Mouse (Mus musculus) adrenal gland, postnatal 25 days (tissue): ENCODE data around the gene Ngdn. TPM values are rescaled to one million over a fixed set of nuclear protein-coding genes. Genes with fewer than 3 reads are reported as not detected.
"Not testable (repeated sequence)": the region's sequence is repeated elsewhere in the genome, so short reads cannot be mapped to it uniquely, and the experiment has no call there.

Experiments used
- DNase-seq: peaks from one replicate; pipeline ENCODE4 v3.0.0; 2021; ENCODE audit warnings: mixed read lengths
- total RNA-seq: library from RNA; stranded (reverse); gene quantifications from 2 replicates; pipeline ENCODE4 v1.2.3, GENCODE M21; 2021

Gene Ngdn
- total RNA-seq, 1 experiment from 2014 or later = 38.3 TPM

DNA sequence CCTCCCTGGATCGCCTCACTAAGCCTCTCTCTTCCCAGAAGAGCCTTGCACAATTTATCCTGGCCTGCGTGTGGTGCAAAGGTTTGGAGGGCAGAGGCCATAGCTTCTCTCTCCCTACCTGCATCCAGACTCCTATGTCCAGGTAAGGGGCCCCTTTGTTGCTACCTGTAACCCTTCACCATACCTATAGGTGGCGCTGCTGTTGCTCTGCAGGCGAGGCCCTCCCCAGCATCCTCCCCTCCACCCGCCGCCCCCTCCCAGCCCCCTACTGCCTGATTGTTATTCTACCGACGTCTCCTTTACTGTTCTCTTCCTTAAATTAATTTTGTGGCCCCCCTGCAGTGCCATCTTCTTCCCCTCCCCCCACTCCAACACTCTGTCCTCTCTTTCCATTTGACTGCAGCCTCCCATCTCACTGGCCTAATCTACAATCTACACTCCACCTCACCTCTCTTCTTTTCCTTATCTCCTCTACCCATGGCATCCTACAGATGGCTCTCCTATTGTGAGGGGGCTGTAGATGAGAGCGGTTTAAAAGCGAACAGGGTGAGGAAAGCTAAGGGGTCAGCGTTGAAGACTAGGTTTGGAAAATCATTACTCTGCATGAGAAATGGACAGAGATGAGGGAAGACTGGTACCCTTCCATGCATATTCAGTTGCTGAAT, 13.9 kb downstream of the Ngdn start:
- no peak for DNase-seq

DNA sequence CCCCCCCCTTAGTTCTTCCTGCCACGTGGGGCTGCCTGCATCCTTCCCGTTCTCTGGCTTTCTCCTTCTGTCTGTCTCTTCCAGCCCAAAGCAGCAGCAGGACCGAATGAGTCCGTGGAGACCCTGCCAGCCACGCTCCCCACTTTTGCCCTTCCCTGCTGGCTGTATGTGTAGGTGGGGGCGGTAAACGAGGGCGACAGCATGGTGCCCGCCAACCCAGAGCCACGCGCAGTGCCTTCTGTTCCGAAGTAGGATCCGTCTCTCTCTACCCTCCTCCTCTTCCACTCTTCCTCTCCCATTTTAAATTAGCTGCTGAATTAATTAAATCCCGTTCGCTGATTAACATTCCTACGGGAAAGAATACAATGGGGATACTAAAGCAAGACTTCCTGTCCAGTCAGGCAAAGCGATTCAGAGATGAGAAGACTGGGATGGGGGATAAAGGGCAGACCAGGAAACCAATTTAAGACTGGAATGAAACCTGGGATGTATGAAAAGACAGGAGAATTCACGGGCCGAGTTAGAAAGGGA, 17.5 kb downstream of the Ngdn start:
- DNase-seq = no peak

DNA sequence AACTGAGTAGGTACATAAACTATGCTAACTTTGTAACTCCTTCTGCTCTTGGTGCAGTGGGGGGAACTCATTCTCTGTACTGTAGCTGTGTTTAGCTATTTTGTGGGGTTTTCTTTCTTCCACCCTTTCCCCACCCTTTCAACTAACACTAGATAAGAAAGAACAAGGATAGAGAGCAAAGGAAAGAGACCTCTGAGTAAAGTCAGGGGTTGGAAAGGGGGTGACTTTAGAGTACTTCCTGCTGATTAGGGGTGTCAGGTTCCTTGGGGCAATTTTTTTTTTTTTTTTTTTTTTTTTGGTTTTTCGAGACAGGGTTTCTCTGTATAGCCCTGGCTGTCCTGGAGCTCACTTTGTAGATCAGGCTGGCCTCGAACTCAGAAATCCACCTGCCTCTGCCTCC, 28.4 kb downstream of the Ngdn start:
- not testable (repeated sequence) for DNase-seq

DNA sequence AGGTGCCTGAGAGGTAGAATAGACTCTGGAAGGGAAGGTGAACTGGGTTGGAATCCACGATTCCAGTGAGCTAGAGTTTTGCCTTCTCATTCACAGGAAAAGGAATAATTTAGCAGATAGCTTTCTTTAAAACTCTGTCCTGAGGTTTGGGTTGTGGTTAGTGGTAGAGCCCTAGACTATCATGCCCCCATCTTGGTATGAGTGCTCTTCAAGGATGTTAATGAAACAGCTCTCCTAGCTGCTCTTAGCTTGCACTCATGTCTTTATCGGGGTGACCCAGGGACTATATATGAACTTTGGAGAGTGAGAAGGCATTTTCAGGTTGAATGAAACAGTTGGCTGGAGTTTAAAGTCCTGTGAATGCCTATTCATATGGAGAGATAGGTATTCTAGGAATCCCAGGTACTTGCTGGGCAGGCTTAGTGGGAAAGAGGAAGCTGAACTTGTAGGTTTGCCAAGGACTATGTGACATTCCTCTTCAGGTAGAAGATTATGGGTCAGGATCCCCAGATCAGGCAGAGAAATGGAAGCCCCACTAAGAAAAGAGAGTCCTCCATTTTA, 32.8 kb downstream of the Ngdn start:
- no peak for DNase-seq

DNA sequence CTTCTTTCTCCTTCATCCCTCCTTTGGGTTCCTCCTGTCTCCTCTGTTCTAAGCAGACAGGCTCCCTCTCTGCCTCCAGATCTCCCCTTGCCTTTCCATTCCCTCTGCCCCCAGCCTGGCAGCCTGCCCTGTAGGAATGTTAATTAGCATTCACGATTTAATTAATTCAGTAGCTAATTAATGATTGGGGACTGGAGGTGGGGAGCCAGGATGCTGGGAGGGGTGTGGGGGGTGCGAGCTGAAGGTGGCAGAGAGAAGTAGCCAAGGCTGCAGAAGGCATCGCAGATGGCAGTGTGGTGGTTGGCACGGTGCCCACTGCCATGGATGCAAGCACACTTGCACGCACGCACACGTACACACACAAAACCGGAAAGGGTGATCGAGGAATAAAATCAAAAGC, 37.2 kb downstream of the Ngdn start:
- peak; percentile 49 for DNase-seq

DNA sequence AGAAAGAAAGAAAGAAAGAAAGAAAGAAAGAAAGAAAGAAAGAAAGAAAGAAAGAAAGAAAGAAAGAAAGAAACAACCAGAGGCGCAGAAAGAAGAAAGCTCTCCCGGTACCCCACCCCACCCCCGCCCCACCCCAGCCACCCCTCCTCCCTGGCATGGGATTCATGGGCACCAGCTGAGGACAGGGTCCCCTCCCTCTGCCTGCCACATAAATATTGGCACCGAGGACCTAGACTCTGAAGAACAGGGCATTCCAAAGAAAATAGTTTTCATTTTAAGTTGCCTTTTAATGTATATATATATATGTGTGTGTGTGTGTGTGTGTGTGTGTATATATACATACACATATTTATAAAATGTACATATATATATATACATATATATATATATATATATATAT, 37.8 kb downstream of the Ngdn start:
- no peak for DNase-seq

DNA sequence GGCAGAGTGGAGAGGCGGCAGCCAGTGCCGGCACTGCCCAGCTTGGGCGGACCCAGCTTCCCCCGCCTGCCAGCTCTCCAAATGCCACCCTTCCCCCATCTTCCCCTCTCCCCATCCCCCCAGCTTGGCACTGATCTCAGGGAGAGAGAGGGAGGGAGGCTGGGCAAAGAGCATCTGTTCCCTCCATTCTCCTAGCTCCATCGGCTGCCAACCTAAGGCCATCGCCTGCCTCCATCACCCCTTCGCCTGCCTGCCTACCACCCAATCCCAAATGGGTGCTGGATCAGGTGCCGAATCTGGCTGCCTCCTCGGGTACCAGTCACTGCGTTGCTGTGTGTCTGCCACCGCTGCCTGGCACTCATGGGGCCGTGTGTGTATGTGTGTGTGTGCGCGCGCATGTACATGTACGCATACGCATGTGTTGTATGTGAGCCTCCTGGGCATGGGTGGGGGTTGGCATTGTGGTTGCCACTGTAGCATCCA, 38.5 kb downstream of the Ngdn start:
- DNase-seq = peak; percentile 28

DNA sequence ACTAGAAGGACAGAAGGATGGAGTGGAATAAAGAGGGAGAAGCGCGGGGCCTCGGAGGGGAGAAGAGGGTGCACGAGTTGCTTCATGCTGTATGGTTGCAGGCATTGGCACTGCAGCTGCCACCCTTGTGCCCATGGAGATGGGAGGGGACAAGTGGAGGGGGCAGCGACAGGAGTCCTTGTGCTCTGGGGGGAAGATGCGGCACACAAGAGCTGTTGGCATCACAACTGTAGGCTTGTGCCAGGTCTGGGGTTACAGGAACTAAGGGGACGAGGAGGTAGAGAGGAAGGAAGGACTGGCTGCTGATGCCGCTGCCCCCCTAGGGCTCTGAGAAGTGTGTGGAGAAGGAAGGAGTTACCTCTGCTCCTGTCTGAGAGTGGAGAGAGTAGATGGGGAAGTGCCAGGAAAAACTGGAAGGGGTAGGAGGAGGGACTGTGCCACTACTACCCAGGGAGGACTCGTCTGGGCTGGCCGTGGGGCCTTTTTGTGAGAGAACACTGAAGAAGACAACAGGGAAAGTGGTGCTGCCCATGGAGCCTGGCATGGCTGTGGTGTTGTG, 39.0 kb downstream of the Ngdn start:
- no peak for DNase-seq

DNA sequence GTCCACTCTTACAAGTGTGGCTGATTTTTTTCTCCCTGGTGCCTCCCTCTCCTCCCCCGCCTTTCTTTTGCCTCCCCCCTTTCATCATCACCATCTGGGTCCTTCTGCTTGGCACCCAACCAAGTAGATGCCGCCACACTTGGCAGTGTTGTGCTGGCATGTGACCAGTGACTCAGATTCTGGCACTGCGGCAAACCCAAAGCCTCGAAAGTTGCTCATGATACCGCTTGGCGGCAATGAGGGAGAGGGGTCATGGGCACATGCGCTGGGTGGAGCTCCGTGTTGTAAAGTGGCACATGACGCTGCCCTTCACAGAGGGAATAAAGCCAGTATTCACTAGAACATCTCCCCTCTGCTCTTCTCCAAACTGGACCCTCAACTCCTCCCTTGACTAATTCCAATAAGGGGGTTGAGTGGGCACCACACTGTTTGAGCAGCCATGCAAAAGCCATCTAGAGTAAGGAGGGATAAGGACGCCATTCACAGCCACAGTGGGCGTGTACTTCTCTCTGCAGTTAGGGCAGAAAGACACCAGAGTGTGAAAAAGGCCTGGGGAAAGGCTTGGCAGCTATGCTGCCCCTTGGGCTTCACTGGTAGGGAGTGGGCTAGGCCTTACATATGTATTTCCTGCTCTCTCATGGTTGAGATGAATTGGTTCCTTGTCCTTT, 40.0 kb downstream of the Ngdn start:
- DNase-seq = peak; percentile 86

DNA sequence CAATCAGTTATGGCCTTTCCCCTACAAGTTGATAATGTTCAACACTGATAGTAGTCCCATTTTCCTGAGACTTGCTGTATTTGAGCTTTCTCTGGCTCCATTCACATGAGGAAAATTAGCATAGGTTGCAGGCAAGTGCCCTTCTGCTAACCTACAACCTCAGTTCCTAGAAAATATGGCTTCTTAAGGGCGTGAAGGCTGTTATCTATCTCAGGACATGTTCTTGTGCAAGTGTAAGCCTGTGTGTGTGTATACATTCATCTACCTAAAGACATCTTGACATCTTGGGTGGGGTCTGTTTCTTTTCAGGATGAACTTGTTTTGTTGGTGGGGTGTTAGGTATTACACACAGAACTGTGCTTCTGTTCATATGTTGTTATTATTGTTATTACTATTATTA, 43.8 kb downstream of the Ngdn start:
- DNase-seq = no peak

DNA sequence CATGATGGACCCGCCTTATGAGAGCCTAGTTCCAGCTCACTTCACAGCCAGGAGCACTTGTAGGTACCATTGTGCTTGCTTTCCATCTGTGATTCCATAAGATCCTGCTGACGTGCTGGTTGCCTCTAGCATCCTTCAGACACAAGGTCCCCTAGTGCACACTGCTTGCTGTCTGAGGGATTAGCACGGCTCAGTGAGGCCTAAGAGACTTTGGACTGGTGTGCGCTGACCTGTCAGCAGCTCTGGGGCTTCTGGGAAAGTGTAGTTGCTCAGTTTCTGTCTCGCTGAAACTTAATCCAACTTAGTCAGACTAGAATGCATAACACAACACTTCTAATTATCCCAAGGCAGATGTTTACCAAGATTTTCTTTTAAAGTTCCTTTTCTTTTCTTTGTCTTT, 44.7 kb downstream of the Ngdn start:
- no peak for DNase-seq

DNA sequence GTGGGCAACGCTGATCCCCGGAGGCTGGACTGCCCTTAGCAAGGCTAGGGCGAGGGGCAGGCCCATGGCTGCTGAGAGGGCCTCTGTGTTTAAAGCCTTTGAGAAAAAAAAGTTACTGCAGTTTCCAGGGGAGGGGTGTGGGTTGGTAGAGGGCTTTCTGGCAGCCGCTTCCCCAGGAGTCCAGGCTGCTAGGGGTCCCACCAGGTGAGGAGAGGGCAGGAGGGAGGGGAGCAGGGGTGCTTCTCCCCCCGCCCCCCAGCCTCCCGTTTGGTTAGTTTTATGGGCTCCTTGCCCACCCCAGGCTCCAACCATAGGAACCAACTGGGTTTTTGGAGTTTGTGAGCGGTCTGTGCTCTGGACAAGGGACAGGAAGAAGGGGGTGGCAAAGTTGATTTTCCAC, 46.6 kb downstream of the Ngdn start:
- DNase-seq = no peak

DNA sequence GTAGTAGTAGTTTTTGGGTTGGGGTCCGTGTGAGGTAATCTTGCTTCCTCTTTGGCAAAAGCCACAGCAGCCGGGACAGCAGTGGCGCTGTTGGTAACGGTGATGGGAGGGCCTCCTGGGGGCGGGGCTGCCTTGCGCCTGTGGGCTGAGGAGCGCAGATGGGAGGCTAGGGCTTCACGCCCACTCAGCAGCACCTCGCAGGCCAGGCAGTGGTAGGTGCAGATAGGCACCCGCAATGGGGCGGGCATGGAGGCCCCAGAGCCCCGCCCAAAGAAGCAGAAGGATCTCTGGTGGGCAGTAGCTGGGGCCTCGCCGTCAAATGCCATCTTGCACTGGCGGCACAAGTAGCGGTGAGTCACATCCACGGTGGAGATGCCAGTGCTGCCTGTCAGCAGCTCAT, 47.4 kb downstream of the Ngdn start:
- DNase-seq = peak; percentile 38

DNA sequence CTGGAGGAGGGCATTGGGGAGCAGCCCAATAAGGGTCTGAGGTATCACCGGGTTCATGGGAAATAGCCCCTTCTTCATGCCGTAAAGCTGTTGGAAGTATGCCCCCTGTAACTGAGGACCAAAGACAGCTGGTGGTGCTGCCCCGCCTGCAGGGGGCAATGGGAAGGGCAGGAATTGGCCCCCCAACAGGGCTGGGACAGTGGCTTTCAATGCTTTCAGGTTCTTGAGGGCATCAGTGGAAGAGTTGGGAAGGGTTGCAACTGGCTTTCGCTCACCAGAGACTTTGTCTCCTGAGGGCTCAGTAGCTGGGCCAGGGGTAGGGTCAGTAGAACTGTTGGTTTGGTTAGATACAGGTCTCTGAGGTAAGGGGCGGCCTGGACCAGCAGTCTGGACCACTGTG, 47.9 kb downstream of the Ngdn start:
- DNase-seq = no peak

DNA sequence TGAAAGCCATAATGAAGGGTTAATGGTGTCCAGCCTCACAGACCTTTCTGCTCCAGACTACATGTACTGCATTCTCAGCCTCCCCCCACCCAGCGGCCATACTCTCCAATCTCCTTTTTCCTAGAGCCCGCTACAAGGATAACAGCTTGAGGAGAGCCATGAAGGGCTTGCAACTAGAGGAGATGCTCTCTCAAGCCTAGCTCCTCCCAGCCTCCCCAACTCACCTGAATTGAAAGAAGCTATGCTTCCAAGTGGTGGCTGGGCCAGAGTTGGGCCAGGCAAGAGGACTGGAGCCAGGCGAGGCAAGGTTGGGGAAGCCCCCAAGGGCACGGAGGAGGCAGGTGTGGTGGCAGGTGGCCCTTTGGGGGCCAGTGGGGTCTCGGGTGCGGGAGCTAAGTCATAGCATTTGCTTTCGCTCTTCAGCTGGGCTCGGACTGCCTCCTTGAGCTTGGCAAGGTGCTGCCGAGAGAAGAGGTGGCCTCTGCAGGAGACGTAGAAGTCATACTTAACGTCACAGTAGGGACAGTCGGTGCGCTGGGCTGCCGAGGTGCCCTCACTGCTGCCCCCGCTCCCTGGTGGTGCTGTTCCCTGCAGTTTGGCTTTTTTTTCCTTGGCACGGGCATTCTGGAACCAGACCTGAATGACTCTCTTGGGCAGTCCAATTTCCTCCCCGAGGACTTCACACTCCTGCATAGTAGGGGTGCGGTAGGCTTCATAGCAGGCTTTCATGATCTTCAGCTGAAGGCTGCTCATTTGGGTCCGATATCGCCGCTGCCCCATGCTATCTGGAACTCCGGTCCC, 48.5 kb downstream of the Ngdn start:
- no peak for DNase-seq

DNA sequence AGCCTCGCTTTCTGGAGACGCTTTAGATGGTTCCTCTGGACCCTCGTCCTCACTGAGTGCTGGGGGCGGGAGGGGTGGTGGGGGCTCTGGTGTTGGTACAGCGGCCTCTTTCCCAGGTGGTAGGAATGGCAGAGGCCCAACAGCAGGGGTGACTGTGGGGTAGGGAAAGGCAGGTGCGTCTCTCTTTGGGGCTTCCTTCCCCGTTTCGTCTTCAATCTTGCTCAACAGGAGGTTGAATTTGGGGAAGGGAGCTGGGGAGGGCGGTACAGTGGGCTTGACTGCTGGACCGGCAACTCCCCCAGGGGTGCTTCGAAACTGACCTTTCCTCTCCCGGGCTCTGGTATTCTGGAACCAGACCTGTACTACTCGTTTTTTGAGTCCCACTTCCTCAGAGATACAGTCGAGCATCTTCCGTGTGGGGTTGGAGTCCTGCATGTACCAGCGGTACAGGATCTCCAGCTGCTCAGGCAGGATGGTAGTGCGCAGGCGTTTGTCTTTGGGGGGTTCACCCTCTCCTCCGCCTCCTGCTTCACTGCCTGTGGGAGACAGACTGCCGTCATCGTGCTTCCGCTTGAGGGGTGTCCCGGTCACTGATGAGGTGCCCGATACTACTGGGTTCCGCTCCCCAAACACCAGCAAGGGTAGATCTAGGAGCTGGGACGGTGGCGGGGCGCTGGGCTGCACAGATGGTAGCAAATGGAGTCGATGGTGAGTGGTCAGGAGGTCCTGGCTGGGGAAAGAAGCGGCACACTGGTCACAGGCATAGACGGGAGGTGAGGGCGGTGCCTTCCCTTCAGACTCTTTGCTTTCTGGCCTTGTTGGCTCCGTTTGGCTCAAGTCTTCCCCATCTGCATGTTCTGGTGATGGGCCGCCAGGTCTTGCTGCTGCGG, 49.5 kb downstream of the Ngdn start:
- DNase-seq = no peak

DNA sequence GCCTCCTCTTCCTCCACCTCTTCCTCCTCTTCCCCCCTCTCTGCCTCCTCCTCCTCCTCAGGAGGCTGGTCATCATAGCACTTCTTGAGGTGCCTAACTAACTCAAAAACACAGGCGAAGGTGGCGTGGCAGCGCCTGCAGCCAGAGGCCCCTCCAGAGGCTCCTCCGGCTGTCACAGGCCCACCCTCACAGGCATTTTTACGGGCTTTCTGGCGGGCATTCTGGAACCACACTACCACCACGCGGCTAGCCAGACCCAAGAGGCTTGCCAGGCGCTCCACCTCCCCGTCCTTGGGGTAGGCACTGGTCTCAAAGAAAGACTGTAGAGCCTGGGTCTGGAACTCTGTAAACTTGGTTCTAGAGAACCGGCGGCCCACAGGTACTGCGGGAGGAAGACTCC, 50.1 kb downstream of the Ngdn start:
- DNase-seq = no peak

DNA sequence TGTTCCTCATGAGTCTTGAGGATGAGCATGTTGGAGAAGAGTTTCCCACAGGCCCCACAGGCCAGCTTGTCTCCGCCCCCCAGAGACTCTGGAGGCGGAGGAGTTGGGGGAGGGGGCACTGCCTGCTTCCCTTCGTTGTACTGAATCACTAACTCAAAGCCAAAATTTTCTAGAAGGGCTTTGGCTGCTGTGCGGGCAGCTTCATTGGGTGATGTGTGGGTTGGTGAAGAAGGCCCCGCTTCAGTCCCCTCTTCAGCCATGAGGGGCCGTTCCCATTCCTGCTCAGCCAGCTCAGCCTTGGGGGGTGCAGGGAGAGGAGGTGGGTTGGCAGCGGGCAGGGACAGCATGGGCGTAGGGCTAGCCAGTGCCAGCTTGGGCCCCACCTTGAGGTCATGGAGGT, 50.8 kb downstream of the Ngdn start:
- DNase-seq = no peak

DNA sequence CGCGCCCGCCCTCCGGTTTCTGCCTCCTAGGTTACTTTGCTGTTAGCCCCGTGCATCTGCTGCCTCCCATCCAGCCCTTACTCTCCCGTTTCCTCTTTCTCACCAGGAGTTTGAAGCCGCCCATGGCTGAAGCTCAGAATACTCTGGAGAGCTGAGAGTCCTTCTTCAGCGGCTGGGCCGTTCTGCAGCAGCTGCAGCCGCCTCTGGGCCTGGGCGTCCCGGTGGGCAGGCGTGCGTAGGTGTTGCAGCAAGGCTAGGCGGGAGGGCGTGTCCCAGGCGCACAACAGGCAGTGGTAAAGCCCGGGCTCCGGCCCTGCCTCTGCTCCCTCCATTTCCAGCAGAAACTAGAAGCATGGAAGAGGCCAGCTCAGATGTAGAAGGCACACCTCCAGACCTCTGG, 56.5 kb downstream of the Ngdn start:
- DNase-seq = no peak
